Mouse (Mus musculus) heart, postnatal 0 days (tissue): ENCODE data around the gene Atoh7. TPM values are rescaled to one million over a fixed set of nuclear protein-coding genes. Genes with fewer than 3 reads are reported as not detected.

ENCODE experiments used
- ATAC-seq: fragments of 200-750 bp; cut with Nextera tagmentation; 2 replicates; pipeline ENCODE4 v1.8.0; 2017; ENCODE audit warnings: low read depth, moderate number of reproducible peaks, moderate library complexity; ENCODE audit not compliant: insufficient read depth
- DNase-seq: peaks from one replicate; pipeline ENCODE4 v3.0.0-alpha.2; 2016; ENCODE audit warnings: low spot score
- H3K27ac ChIP-seq: fragments of 300-500 bp; sonication (generic); 2 replicates; pipeline ENCODE4 v1.5.1; 2014; ENCODE audit warnings: low read depth, mild to moderate bottlenecking
- H3K27me3 ChIP-seq: fragments of 300-500 bp; sonication (generic); 2 replicates; pipeline ENCODE4 v1.6.1; 2014; ENCODE audit warnings: low read length, mixed read lengths; ENCODE audit not compliant: control insufficient read depth, insufficient read depth
- H3K36me3 ChIP-seq: fragments of 300-500 bp; sonication (generic); replicated peaks from 2 replicates; pipeline ENCODE4 v1.6.1; 2014; ENCODE audit warnings: low read length, mixed read lengths; ENCODE audit not compliant: control insufficient read depth, insufficient read depth
- H3K4me1 ChIP-seq: fragments of 300-500 bp; sonication (generic); 2 replicates; pipeline ENCODE4 v1.6.1; 2014; ENCODE audit warnings: antibody characterized with exemption; ENCODE audit not compliant: control insufficient read depth, insufficient read depth
- H3K4me2 ChIP-seq: fragments of 300-500 bp; sonication (generic); 2 replicates; pipeline ENCODE4 v1.6.1; 2014; ENCODE audit warnings: low read depth, mild to moderate bottlenecking, low read length, moderate library complexity
- H3K4me3 ChIP-seq: fragments of 300-500 bp; sonication (generic); 2 replicates; pipeline ENCODE4 v1.5.1; 2014; ENCODE audit warnings: low read depth, low read length
- H3K9ac ChIP-seq: fragments of 300-500 bp; sonication (generic); replicated peaks from 2 replicates; pipeline ENCODE4 v1.6.1; 2014; ENCODE audit warnings: low read depth, low read length, mixed read lengths
- H3K9me3 ChIP-seq: fragments of 300-500 bp; sonication (generic); replicated peaks from 2 replicates; pipeline ENCODE4 v1.6.1; 2016; ENCODE audit warnings: low read length; ENCODE audit not compliant: control insufficient read depth
- CTCF ChIP-seq: IDR thresholded peaks from 2 replicates; pipeline ENCODE4 v1.5.1; 2016; ENCODE audit warnings: antibody characterized with exemption, control low read depth, low read depth
- EP300 ChIP-seq: IDR thresholded peaks from 2 replicates; pipeline ENCODE4 v1.6.1; 2016; ENCODE audit warnings: antibody characterized with exemption, low read depth
- WGBS: fragments of 180-500 bp; shearing (Covaris S2); extraction: QIAGEN DNeasy Blood & Tissue Kit; methylation state at CpG from one replicate; pipeline ENCODE4 v1.1.7; 2014; 5-methylcytosine and 5-hydroxymethylcytosine counted together
- polyA plus RNA-seq: library from polyadenylated mRNA; unstranded; fragments of >200 nt; fragmentation: Nextera tagmentation; extraction: Ambion mirVana; gene quantifications from 2 replicates; pipeline ENCODE4 v1.2.1, GENCODE M21; 2015
- total RNA-seq: library from RNA; depleted of rRNA; stranded (reverse); fragments of >200 nt; gene quantifications from 2 replicates; pipeline ENCODE4 v1.2.3, GENCODE M21; 2014; ENCODE audit warnings: low replicate concordance

The Atoh7 gene
- total and polyA plus RNA-seq, 2 experiments from 2014 or later, result not detected

DNA sequence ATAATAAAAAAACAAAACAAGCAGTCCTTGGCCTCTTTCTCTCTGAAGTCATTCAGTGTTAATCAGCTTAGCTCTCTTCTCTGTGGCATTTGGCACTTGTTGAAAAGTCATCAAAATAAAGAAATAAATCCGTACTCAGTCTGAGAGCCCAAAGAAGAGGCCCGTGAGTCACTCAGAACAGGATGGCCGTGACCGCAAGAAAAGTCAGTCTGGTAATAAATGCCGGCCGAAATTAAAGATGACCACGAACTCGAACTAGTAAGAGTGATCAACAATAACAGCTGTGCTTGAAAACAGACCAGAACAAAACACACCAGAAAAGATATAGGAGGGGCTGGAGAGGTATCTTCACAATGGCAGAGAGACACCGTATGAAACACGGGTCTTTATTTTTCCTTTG, 24.6 kb downstream of the Atoh7 start:
- DNase-seq, result no peak
- 90% methylated on average over 10 of the region's 10 CpGs for WGBS
- no peak overlapping the region for H3K27ac ChIP-seq

DNA sequence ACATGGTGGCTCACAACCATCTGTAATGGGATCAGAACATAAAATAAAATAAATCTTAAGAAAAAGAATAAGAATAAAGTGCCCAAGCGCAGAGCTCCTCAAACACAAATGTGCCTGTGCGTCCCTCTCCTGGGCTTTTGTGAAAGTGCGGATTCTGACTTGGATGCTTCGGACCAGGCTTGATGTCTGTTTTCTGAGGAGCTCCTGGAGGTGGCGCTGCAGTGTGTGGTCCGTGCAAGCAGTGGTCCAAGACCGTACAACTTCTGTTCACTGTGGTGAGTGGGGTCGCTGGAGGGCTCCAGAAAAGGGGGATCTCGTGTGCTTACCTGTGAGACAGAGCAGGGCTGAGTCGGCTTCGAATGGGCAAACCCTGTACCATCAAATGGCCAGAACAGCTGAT, 25.9 kb downstream of the Atoh7 start:
- no peaks in the 10 kb centered on the region for H3K4me1 ChIP-seq
- ATAC-seq (no peak), DNase-seq (no peak)
- H3K4me2 ChIP-seq, result no peak overlapping the region
- no peaks in the 10 kb centered on the region for H3K9me3 ChIP-seq
- H3K27me3 ChIP-seq, result no peaks in the 10 kb centered on the region
- peak; percentile 14; the same call in 1 of the 2 replicates for TF ChIP-seq CTCF
- TF ChIP-seq EP300, result no peak
- H3K36me3 ChIP-seq, result peaks cover 40% of the 10 kb centered on the region
- H3K27ac ChIP-seq, result no peak overlapping the region
- no peak overlapping the region for H3K9ac ChIP-seq
- WGBS, result 53% methylated on average over 11 of the region's 11 CpGs
- H3K4me3 ChIP-seq, result no peak overlapping the region

More for the DNA sequence above, 24.6 kb downstream of the Atoh7 start:
- no peaks in the 10 kb centered on the region for H3K27me3 ChIP-seq
- TF ChIP-seq EP300, result no peak
- H3K9me3 ChIP-seq, result no peaks in the 10 kb centered on the region
- H3K36me3 ChIP-seq, result peaks cover 46% of the 10 kb centered on the region
- H3K4me2 ChIP-seq, result no peak overlapping the region
- no peaks in the 10 kb centered on the region for H3K4me1 ChIP-seq
- no peak overlapping the region for H3K9ac ChIP-seq
- H3K4me3 ChIP-seq, result no peak overlapping the region
- no peak for ATAC-seq

DNA sequence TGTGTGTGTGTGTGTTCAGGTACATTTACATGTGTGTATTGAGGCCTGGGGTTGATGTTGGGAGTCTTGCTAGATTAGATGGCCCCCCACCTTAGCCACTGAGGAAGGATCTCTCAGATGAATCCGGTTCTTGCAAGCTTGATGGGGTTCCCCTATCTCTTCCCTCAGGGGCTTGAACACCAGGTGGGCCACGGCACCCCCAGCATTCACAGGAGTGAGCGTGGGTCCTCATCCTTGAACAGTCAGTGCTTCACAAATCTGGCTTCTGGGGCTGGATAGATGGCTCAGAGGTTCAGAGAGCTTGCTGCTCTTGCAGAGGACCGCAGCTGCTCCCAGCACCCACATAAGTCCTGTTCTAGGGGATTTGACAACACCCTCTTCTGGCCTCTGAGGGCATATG, 26.7 kb downstream of the Atoh7 start:
- no peak overlapping the region for H3K4me2 ChIP-seq
- TF ChIP-seq EP300 (no peak), CTCF (no peak)
- no peak overlapping the region for H3K4me3 ChIP-seq
- DNase-seq, result no peak
- no peak for ATAC-seq
- no peaks in the 10 kb centered on the region for H3K9me3 ChIP-seq
- H3K27me3 ChIP-seq, result no peaks in the 10 kb centered on the region
- H3K36me3 ChIP-seq, result peaks cover 40% of the 10 kb centered on the region
- WGBS, result 84% methylated on average over 4 of the region's 4 CpGs
- H3K27ac ChIP-seq, result no peak overlapping the region
- H3K4me1 ChIP-seq, result no peaks in the 10 kb centered on the region
- no peak overlapping the region for H3K9ac ChIP-seq

DNA sequence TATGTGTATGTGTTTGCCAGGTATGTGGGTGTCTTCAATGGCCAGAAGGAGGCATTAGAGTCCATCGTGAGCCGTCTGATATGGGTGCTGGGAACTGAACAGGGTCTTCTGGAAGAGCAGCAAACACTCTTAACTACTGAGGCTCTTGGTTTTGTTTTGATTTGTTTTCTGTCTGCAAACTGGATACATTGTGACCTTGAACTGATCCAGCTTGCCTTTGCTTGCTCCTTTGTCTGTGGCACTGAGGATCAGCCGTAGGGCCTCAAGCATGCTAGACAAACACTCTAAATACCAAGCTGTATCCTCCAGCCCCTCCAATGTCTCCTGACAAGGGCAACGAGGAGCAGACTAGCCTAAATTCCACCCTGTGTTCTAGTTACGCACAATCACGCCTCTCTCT, 27.7 kb downstream of the Atoh7 start:
- H3K27ac ChIP-seq, result peak overlapping the region; percentile 96
- TF ChIP-seq EP300, result no peak
- no peak for TF ChIP-seq CTCF
- H3K4me3 ChIP-seq, result no peak overlapping the region
- WGBS, result 84% methylated on average over 6 of the region's 6 CpGs
- no peaks in the 10 kb centered on the region for H3K27me3 ChIP-seq
- DNase-seq (no peak), ATAC-seq (no peak)
- no peak overlapping the region for H3K9ac ChIP-seq
- H3K9me3 ChIP-seq, result no peaks in the 10 kb centered on the region
- H3K36me3 ChIP-seq, result peaks cover 32% of the 10 kb centered on the region
- no peaks in the 10 kb centered on the region for H3K4me1 ChIP-seq
- no peak overlapping the region for H3K4me2 ChIP-seq

DNA sequence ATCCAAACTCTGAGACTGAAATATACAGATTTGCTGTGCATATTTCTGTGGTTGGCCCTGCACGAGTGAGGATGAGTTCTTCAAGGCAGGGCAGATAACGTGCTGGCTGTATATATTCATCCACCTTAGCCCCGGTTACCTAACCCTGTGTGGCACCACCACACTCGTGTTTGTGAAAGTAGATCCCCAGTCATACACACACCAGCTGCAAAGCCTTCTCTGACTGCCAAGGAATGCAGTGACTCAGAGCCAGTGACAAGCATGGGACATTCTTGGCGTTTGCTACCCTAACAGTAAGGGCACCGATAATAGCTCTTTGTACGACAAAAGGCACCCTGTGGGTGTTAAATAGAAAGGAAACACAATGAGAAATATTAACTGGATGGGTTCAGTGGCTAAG, 28.8 kb downstream of the Atoh7 start:
- Histone ChIP-seq H3K27me3 (no peaks in the 10 kb centered on the region), H3K4me1 (no peaks in the 10 kb centered on the region), H3K9me3 (no peaks in the 10 kb centered on the region), H3K9ac (no peak overlapping the region), H3K4me3 (no peak overlapping the region), H3K27ac (peak overlapping the region; percentile 96), H3K36me3 (peaks cover 32% of the 10 kb centered on the region), H3K4me2 (0 out of 2 replicates have a peak overlapping the region, but pooled peaks have one; percentile 33)
- peak; percentile 96 for ATAC-seq
- TF ChIP-seq EP300 (peak; percentile 90), CTCF (no peak)
- DNase-seq, result peak; percentile 93
- 33% methylated on average over 7 of the region's 7 CpGs for WGBS

DNA sequence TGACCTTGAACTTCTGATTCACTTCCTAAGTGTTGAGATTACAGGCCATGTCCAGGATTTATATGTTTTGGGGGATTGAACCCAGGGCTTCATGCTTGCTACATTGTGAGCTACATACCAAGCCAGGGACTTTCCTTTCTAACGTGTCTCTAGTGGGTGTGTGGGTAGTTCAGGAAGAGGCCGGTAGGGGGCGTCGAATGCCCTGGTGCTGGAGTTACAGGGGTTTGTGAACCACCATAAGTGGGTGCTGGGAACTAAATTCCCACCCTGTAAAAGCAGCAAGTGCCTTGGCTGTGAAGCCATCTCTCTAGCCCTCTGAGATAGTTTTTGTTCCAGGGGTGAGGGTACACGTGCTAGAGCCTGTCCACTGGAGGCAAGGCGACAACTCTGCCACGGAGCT, 31.0 kb downstream of the Atoh7 start:
- H3K9me3 ChIP-seq, result no peaks in the 10 kb centered on the region
- no peaks in the 10 kb centered on the region for H3K27me3 ChIP-seq
- DNase-seq (no peak), ATAC-seq (no peak)
- peaks cover 37% of the 10 kb centered on the region for H3K36me3 ChIP-seq
- no peak overlapping the region for H3K4me2 ChIP-seq
- no peak overlapping the region for H3K27ac ChIP-seq
- TF ChIP-seq CTCF (no peak), EP300 (no peak)
- H3K4me1 ChIP-seq, result no peaks in the 10 kb centered on the region
- no peak overlapping the region for H3K9ac ChIP-seq
- 64% methylated on average over 7 of the region's 7 CpGs for WGBS
- no peak overlapping the region for H3K4me3 ChIP-seq
